Comparison of ENCODE assay signal across 7 mouse cellular contexts in genomic region chr11:72469217-72469616, GRCm38 (mm10). TPM values are rescaled to one million over a fixed set of nuclear protein-coding genes. Genes with fewer than 3 reads are reported as not detected.
A peak's percentile ranks its signal among the peaks of the same experiment; 100 is the strongest.
DNase-seq lines count a peak whose midpoint lies in the region; ATAC-seq and TF ChIP-seq lines count a peak whose summit lies in the region.

No protein-coding gene starts in this region.

- DNase-seq in MEL (ENCODE audit: low read depth, low spot score) (peak; percentile 71), ZHBTc4 (ENCODE audit: low read depth, low spot score) (peak; percentile 47)
- DNase-seq in frontal cortex, postnatal 10 days (ENCODE audit: low spot score in 2 of 2): peak; percentile 55 to 71
- no peak for DNase-seq in hindbrain, embryonic 11.5 days (ENCODE audit: low spot score)
- DNase-seq in left cerebral cortex, adult 2 months (ENCODE audit: extremely low spot score in 1 of 2, low spot score in 2 of 2): peak in 1 of 2 experiments; percentile 44
- DNase-seq in lung, postnatal 36 days: peak; percentile 95
- DNase-seq in yolk sac, embryonic 10.5 days (ENCODE audit: low spot score): peak; percentile 50

- WGBS in hindbrain, embryonic 11.5 days: 27% methylated on average over 5 of the region's 5 CpGs

- H3K4me1 ChIP-seq in MEL (ENCODE audit: control insufficient read depth in 1 of 2, insufficient read depth in 2 of 2, low read length in 2 of 2): peaks cover 11 to 46% of the 10 kb centered on the region in 2 experiments
- H3K4me1 ChIP-seq in hindbrain, embryonic 11.5 days (replicated peaks; ENCODE audit: control insufficient read depth, insufficient read depth, low read length): peaks cover 9% of the 10 kb centered on the region

- no peak overlapping the region for H3K4me2 ChIP-seq in hindbrain, embryonic 11.5 days (replicated peaks; ENCODE audit: low read depth, low read length)

- ATAC-seq in hindbrain, embryonic 11.5 days (ENCODE audit: low FRiP score): peak; percentile 43

- H3K79me2 ChIP-seq in MEL (ENCODE audit: control insufficient read depth, insufficient read depth, low read length, poor library complexity): no peaks in the 10 kb centered on the region

- intact Hi-C loops in left cerebral cortex, adult 2 months (cut with DNase I): no loop called here

- TF ChIP-seq CTCF in MEL (IDR thresholded peaks at IDR 0.05 in 2 of 3, conservative IDR thresholded peaks at IDR 0.05 in 1 of 3; ENCODE audit: control insufficient read depth in 1 of 3, insufficient read depth in 1 of 3, low read depth in 2 of 3, low read length in 3 of 3, poor library complexity in 1 of 3, severe bottlenecking in 1 of 3): no peak
- TF ChIP-seq CTCF in left cerebral cortex, adult 2 months (IDR thresholded peaks at IDR 0.05): no peak

- H3K27ac ChIP-seq in MEL (ENCODE audit: control insufficient read depth, low read depth, low read length): no peak overlapping the region
- H3K27ac ChIP-seq in hindbrain, embryonic 11.5 days (ENCODE audit: low read depth, low read length): 0 out of 2 replicates have a peak overlapping the region, but pooled peaks have one; percentile 13
- H3K27ac ChIP-seq in left cerebral cortex, adult 2 months: peak overlapping the region; percentile 38

- TF ChIP-seq POLR2A in MEL (IDR thresholded peaks at IDR 0.05; ENCODE audit: control insufficient read depth in 1 of 2, insufficient read depth in 1 of 2, low read depth in 1 of 2, low read length in 2 of 2, poor library complexity in 1 of 2): no peak

- TF ChIP-seq EP300 in MEL (IDR thresholded peaks at IDR 0.05; ENCODE audit: low read depth in 1 of 2, low read length in 2 of 2): no peak

- H3K27me3 ChIP-seq in MEL (ENCODE audit: control insufficient read depth in 1 of 2, insufficient read depth in 2 of 2, low read length in 2 of 2): no peaks in the 10 kb centered on the region
- no peaks in the 10 kb centered on the region for H3K27me3 ChIP-seq in hindbrain, embryonic 11.5 days (ENCODE audit: control insufficient read depth, insufficient read depth, low read length)

- peaks cover 0 to 21% of the 10 kb centered on the region in 2 experiments; a peak in 2 of 4 replicates for H3K36me3 ChIP-seq in MEL (ENCODE audit: control insufficient read depth in 1 of 2, insufficient read depth in 2 of 2, low read length in 2 of 2)
- H3K36me3 ChIP-seq in hindbrain, embryonic 11.5 days (ENCODE audit: control insufficient read depth, insufficient read depth, low read length): no peaks in the 10 kb centered on the region

- no peak overlapping the region for H3K4me3 ChIP-seq in MEL (ENCODE audit: control insufficient read depth in 1 of 2, insufficient read depth in 1 of 2, low read depth in 2 of 2, low read length in 2 of 2)
- no peak overlapping the region for H3K4me3 ChIP-seq in hindbrain, embryonic 11.5 days (ENCODE audit: low read depth, low read length)
- H3K4me3 ChIP-seq in left cerebral cortex, adult 2 months: no peak overlapping the region

- H3K9me3 ChIP-seq in MEL (replicated peaks; ENCODE audit: insufficient read depth, low read length): no peaks in the 10 kb centered on the region
- no peaks in the 10 kb centered on the region for H3K9me3 ChIP-seq in hindbrain, embryonic 11.5 days (ENCODE audit: control insufficient read depth, low read length)

- TF ChIP-seq RAD21 in MEL (IDR thresholded peaks at IDR 0.05; ENCODE audit: low read depth, low read length): no peak

- no peak overlapping the region; the same call in 1 of the 2 replicates for H3K9ac ChIP-seq in MEL (ENCODE audit: control insufficient read depth, low read depth, low read length, poor library complexity, severe bottlenecking)
- H3K9ac ChIP-seq in hindbrain, embryonic 11.5 days (ENCODE audit: low read depth, low read length): peak overlapping the region; percentile 15; the same call in 1 of the 2 replicates

TF ChIP-seq in MEL, 35 proteins besides CTCF, POLR2A, EP300 and RAD21:
- TF ChIP-seq ZMIZ1 (IDR thresholded peaks at IDR 0.05; ENCODE audit: low read depth, low read length): no peak
- TF ChIP-seq MAX (IDR thresholded peaks at IDR 0.05; ENCODE audit: low read length): no peak
- TF ChIP-seq BHLHE40 (IDR thresholded peaks at IDR 0.05; ENCODE audit: borderline replicate concordance, low read depth, low read length): no peak
- no peak for TF ChIP-seq NELFE (IDR thresholded peaks at IDR 0.05; ENCODE audit: low read depth, low read length)
- TF ChIP-seq MAZ (IDR thresholded peaks at IDR 0.05; ENCODE audit: low read depth, low read length): no peak
- no peak for TF ChIP-seq TAL1 (IDR thresholded peaks at IDR 0.05; ENCODE audit: low read length)
- TF ChIP-seq E2F4 (IDR thresholded peaks at IDR 0.05; ENCODE audit: borderline replicate concordance, low read depth, low read length): no peak
- no peak for TF ChIP-seq UBTF (IDR thresholded peaks at IDR 0.05; ENCODE audit: borderline replicate concordance, insufficient read depth, low read depth, low read length)
- TF ChIP-seq POLR2AphosphoS2 (IDR thresholded peaks at IDR 0.05; ENCODE audit: low read length): no peak

RNA-seq across cellular contexts. Expression of gene Spns2, which starts 20.5 kb away (rescaled TPM):
- total RNA-seq in MEL (2012; rRNA removed): 0.33 and 0.58 TPM in 2 replicates
- 1 to 10 TPM in 1 of 2 experiments, not detected in 1; 3.0 TPM for polyA plus RNA-seq in MEL (2012; ENCODE audit: insufficient read depth in 1 of 2, insufficient read length in 2 of 2, low read depth in 1 of 2, low replicate concordance in 2 of 2, missing spikeins in 1 of 2)
- polyA plus RNA-seq in hindbrain, embryonic 11.5 days (2014; fragmentation: Nextera tagmentation; extraction: Ambion mirVana): 5.3 and 6.2 TPM in 2 replicates
- total RNA-seq in left cerebral cortex, adult 2 months (2021): 10 to 100 TPM; 68.2 to 70.6 TPM

RNA-seq across cellular contexts. Expression of gene Mybbp1a, which starts 28.1 kb away (rescaled TPM):
- total RNA-seq in MEL (2012; rRNA removed): 328 and 344 TPM in 2 replicates
- polyA plus RNA-seq in MEL (2012; ENCODE audit: insufficient read depth in 1 of 2, insufficient read length in 2 of 2, low read depth in 1 of 2, low replicate concordance in 2 of 2, missing spikeins in 1 of 2): 1,000 to 10,000 TPM in 1 of 2 experiments, 100 to 1,000 TPM in 1; 602 to 3,394 TPM
- 112 and 145 TPM in 2 replicates for polyA plus RNA-seq in hindbrain, embryonic 11.5 days (2014; fragmentation: Nextera tagmentation; extraction: Ambion mirVana)
- total RNA-seq in left cerebral cortex, adult 2 months (2021): 10 to 100 TPM; 53.2 to 55.0 TPM

RNA-seq across cellular contexts. Expression of gene Ggt6, which starts 33.9 kb away (rescaled TPM):
- not detected in 2 replicates for total RNA-seq in MEL (2012; rRNA removed)
- polyA plus RNA-seq in MEL (2012; ENCODE audit: insufficient read depth in 1 of 2, insufficient read length in 2 of 2, low read depth in 1 of 2, low replicate concordance in 2 of 2, missing spikeins in 1 of 2): under 1 TPM in 1 of 2 experiments, not detected in 1; 0.04 TPM
- not detected in 2 replicates for polyA plus RNA-seq in hindbrain, embryonic 11.5 days (2014; fragmentation: Nextera tagmentation; extraction: Ambion mirVana)
- under 1 TPM; 0.18 to 0.37 TPM for total RNA-seq in left cerebral cortex, adult 2 months (2021)

RNA-seq across cellular contexts. Expression of gene Smtnl2, which starts 57.7 kb away (rescaled TPM):
- total RNA-seq in MEL (2012; rRNA removed): 10.9 and 11.1 TPM in 2 replicates
- polyA plus RNA-seq in MEL (2012; ENCODE audit: insufficient read depth in 1 of 2, insufficient read length in 2 of 2, low read depth in 1 of 2, low replicate concordance in 2 of 2, missing spikeins in 1 of 2): 10 to 100 TPM in 1 of 2 experiments, not detected in 1; 10.2 TPM
- 4.7 and 8.7 TPM in 2 replicates for polyA plus RNA-seq in hindbrain, embryonic 11.5 days (2014; fragmentation: Nextera tagmentation; extraction: Ambion mirVana)
- 1 to 10 TPM in 1 of 2 experiments, under 1 TPM in 1; 0.33 to 1.2 TPM for total RNA-seq in left cerebral cortex, adult 2 months (2021)

Comparison
In these comparisons a context has a peak if more than half of its experiments do, and no peak if none do; other contexts are left out.
1. RNA of gene Spns2, which starts 20.5 kb away (total RNA-seq): 68.2 to 70.6 TPM in left cerebral cortex, adult 2 months; 0.33 to 0.58 TPM in MEL; every median in the first group is over 10 times any median in the second.